Mouse (Mus musculus): ENCODE results near the gene Tnfrsf18. TPM values are rescaled to one million over a fixed set of nuclear protein-coding genes. Genes with fewer than 3 reads are reported as not detected.

The Tnfrsf18 gene
- total RNA-seq (2022) = not detected

GRCm38 (mm10) chr4:156026013-156026412 lies at the start of gene Tnfrsf18:
Gene Tnfrsf18, plus strand, starts transcription at chr4:156026164.
- peak; percentile 41 to 52 for DNase-seq (ENCODE audit: low spot score in 2 of 2)

- DNase-seq (ENCODE audit: low spot score in 2 of 2) = no peak
These were observed 44.4 kb upstream of the Tnfrsf18 start for GRCm38 (mm10) chr4:155981436-155982082.

GRCm38 (mm10) chr4:155983788-155984187 lies 42.2 kb upstream of the Tnfrsf18 start:
- no peak for DNase-seq (ENCODE audit: low spot score in 2 of 2)

DNA sequence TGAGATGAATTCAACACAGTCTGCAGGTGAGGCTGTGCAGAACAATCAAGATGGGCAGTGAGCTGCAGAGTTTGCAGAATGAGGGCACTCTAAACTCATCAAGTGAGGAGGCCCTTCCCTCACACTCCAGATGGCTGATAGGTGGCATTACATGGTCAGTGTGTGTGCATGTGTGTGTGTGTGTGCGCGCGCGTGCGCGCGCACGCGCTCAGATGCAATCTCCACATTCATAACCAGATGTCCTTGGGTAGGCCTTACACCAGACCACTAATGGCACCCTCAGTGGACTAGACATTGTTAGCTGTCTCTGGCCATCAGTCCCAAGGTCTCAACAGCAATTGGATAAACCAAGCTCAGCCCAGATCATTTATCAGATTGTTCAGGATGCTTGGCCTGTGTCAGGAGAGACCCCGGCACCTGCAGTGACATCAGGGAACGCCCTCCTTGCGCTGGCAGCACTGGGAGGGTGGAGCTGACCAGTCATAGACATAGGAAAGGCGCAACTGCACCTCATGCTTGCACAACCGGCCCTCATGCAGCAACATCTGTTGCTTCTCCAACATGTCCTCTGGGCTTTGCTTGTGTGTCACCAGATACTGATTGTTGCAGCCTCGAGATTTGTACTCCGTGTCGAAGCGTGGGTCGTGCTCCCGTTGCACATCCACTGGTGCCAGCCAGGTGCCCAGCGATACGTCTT lies 34.6 kb upstream of the Tnfrsf18 start:
- peak in 1 of 2 experiments; percentile 53 for DNase-seq (ENCODE audit: low spot score in 2 of 2)

- peak in 1 of 2 experiments; percentile 36 for DNase-seq (ENCODE audit: low spot score in 2 of 2)
These were observed 34.1 kb upstream of the Tnfrsf18 start for GRCm38 (mm10) chr4:155991908-155992230.

DNA sequence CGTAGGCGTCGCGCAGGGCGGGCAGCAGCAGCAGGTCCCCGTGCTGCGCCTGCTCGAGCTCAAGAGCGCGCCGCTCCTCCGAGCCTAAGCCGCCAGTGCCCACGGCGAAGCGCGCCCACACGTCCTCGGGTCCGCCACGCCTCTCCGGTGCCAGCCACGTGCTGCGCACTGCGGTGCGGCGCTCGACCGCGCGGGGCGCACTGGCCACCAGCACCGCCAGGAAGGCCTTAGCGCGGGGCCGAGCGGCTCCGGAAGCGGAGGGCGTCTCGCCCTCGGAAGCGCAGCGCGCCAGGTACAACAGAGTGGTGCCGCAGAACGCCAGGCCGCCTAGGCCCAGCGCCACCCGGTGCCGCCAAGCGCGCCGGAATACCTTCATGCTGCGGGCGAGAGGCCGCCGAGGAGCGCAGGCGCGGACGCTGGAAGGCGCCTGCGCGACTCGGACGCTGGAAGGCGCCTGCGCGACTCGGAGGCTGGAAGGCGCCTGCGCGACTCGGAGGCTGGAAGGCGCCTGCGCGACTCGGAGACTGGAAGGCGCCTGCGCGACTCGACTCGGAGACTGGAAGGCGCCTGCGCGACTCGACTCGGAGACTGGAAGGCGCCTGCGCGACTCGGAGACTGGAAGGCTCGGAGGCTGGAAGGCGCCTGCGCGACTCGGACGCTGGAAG lies 33.6 kb upstream of the Tnfrsf18 start, which contains the start of the genes B3galt6 and Sdf4:
TSS of gene B3galt6 (minus strand) at position 409 of the 665 bp plus-strand sequence.
TSS of gene Sdf4 (plus strand) at position 632 of the 665 bp plus-strand sequence.
- DNase-seq (ENCODE audit: low spot score in 2 of 2) = peak; percentile 85

DNA sequence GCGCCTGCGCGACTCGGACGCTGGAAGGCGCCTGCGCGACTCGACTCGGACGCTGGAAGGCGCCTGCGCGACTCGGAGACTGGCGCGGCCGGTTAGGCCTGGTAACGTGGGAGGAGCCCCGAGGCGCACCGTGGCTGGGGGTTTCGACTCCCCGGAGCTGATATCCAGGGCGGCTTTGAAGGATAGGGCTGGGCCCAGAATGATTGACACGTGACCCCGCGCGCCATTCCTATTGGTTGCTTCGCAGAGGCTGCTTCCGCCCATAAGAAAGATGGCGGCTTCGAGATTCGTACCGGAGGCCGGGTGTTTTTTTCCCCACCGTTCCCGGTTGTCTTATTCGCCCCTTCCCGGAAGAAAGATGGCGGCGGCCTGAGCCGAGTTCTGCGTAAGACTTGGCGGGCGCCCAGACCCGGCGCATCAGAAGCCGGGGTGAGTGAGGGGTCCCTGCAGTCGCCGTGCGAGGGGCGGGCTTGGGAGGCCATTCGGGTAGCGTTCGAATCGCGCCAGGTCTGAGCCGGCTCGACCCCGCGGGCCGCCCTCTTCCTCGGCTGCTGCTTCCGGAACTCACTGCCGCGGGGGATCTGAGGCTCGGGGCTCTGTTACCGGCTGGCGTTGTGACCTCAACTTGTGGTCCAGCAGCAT lies 32.9 kb upstream of the Tnfrsf18 start:
- peak; percentile 94 to 98 for DNase-seq (ENCODE audit: low spot score in 2 of 2)

DNA sequence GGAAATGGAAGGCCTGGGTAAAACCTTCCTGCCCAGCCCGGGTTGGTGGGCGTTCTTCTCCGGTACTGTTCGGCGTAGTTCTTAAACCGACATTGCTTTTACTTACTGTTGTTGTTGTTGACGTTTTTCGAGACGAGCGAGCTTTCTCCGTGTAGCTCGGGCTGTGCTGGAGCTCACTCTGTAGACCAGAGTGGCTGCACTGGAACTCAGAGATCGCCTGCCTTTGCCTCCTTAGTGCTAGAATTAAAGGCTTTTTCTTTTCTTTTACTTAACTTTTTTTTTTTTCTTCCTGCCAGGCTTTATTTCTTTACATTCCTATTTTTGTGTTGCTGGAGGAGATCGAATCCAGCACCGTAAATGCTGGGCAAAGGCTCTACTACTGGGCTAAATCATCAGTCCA lies 32.4 kb upstream of the Tnfrsf18 start:
- DNase-seq (ENCODE audit: low spot score in 2 of 2) = no peak

DNA sequence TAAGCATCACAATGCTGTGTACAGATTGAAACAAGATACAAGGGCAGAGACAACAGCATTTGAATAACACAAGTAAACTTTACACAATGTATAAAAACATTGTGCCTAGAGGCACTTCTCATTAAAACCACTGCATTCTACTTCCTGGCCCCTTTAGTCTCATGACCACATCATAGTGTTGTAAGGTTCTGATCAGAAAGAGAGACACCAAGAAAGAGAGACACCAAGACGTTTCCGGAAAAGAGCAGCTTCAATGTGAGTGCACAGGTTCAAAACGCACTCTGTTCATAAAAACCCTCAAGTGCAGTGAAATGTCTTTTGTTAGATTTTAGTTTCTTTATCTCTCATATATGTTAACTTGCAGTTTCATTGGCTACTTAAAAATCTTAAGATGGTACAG lies 21.9 kb upstream of the Tnfrsf18 start:
- no peak for DNase-seq (ENCODE audit: low spot score in 2 of 2)

DNA sequence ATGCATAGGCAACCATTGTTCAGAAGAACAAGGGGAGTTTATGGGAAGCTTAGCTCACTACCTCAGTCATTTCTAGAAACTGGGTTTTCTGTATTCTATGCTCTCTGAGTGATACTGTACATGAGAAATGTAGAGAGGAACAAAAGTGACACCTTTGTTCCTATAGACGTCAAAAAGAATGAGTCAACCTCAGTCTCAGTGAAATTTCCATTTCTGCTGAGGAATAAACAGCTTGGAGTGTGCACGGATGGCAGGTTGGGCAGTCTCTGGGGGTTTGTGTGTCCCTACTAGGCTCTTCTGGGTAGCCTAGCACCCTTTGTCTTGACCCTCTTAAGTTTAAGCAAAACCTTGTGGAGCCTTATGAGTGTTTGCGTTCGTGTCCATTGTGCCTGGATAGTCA lies 17.6 kb upstream of the Tnfrsf18 start:
- DNase-seq (ENCODE audit: low spot score in 2 of 2) = no peak

DNA sequence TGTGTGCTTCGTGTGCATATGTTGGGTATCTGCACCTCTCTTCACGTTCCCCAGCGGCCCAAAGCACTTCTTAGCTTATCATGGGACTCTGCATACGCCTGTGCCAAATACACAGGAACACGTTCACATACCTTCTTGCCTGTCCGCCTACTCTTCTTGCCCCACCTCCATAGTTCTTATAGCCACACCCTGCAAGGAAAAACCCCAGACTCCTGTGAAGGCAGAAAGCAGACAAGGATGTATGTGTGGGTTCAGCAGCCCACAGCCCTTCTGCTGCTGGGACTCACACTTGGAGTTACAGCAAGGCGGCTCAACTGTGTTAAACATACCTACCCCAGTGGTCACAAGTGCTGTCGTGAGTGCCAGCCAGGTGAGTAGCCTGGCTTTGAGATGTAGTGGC lies 12.3 kb upstream of the Tnfrsf18 start, which contains the start of gene Tnfrsf4:
TSS of gene Tnfrsf4 (plus strand) at position 207 of the 400 bp plus-strand sequence.
- DNase-seq (ENCODE audit: low spot score in 2 of 2) = peak in 1 of 2 experiments; percentile 73

GRCm38 (mm10) chr4:156014436-156014835 lies 11.5 kb upstream of the Tnfrsf18 start:
- no peak for DNase-seq (ENCODE audit: low spot score in 2 of 2)

- no peak for DNase-seq (ENCODE audit: low spot score in 2 of 2)
These were observed 6.2 kb upstream of the Tnfrsf18 start for GRCm38 (mm10) chr4:156019771-156020170.

- DNase-seq (ENCODE audit: low spot score in 2 of 2) = no peak
These were observed 4.6 kb upstream of the Tnfrsf18 start for GRCm38 (mm10) chr4:156021381-156021780.

DNA sequence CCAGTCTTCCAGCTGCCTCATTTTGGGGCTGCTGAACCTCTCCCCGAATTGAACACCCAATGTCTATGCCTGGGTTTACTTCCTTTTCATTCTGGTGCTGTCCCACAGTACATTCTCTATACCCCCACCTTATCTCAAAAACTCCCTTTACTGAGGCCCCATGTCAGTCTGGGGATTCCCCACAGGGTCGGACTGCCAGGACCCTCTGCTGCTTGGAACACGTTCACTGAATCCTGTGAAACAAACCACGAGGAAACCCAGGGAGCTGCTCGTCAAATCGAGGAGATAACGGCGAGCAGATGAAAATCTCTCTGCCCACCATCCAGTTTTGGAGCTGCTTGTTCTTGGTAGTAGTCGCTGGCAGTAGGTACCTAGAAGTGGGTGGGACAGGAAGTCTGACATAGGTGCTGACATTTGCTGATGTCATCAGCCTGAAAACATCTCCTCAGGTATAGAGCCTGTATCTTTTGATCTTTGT lies 4.0 kb upstream of the Tnfrsf18 start:
- DNase-seq (ENCODE audit: low spot score in 2 of 2) = no peak

- no peak for DNase-seq (ENCODE audit: low spot score in 2 of 2)
These were observed 2.4 kb upstream of the Tnfrsf18 start for GRCm38 (mm10) chr4:156023520-156023919.

DNA sequence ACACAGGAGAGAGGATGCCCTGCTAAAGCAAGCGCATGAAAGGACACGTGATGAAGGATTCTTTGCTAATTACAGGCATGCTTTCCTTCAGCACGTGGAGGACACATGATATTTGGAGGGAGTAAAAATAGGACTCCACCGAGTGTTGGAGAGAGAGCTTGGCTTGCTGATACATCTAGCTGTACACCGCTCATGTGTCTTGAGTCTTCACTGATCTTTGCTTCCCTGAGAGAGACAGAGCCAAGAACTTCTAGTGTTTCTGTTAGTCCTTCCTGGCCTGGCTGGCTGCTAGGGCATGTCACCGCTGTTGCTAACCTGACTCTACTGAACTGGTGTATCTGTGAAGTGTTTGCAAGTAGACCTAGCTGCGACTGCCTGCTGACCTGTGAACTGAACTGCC lies 1.8 kb upstream of the Tnfrsf18 start:
- DNase-seq (ENCODE audit: low spot score in 2 of 2) = no peak

DNA sequence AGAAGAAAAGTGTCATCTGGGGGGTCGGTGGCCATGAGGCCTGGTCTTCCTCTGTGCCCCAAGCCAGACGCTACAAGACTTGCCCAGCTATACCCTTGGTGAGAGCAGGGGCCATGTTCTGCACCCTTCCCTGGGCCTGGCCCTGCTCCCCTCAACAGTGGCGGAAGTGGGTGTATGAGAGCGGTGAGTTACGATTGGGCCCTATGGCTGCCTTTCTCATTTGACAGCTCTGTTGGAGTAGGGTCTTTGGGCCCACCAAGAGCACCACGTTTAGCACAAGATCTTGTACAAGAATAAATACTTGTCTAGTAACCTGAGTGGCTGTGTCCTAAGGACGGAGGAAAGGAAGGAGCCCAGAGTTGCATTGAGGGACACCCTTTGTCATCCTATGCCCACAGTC lies 2.6 kb downstream of the Tnfrsf18 start:
- DNase-seq (ENCODE audit: low spot score in 2 of 2) = no peak

DNA sequence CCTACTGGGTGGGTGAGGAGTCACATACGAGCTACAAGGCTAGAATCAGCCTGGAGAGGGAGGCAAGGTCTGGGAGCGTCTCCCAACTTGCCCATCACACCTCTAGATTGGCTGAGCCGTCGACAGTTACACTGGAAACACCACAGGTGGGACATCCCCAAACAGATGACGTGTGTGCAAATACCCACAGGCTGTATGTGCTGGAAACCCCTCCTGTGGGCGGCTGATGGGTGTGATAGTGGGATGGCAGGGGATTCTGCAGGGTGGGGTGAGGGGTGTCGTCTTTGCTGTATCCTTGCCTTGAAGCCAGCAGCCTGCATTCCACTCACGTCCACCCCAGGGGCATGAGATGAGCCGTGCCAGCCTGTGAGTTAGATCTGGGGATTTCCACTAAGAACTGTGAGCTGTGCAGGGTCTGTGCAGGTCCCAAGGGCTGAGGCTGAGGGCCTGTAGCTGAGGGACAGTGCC lies 4.7 kb downstream of the Tnfrsf18 start:
- no peak for DNase-seq (ENCODE audit: low spot score in 2 of 2)

DNA sequence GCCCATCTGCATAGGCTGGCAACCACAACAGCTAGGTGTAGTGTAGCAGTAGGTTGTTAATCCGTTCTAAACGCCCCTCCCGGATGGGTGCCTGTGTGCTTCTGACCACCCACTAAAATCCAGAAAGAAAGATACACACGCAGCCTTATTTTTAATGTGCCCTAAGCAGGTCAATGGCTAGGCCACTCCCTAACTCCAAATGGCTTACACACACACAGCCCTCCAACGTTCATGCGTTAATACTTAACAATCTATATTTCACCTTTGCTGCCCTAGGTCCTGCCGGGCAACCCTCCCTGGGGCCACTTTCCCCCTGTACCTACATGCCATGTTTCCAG lies 5.3 kb downstream of the Tnfrsf18 start:
- no peak for DNase-seq (ENCODE audit: low spot score in 2 of 2)

- peak; percentile 54 to 82 for DNase-seq (ENCODE audit: low spot score in 2 of 2)
These were observed 5.8 kb downstream of the Tnfrsf18 start for GRCm38 (mm10) chr4:156031593-156032391.
